Mouse (Mus musculus) E14TG2a.4 (cell line): Measurements from ENCODE around the gene Bola1.

Experiments used
- CTCF ChIP-seq: conservative IDR thresholded peaks from 2 replicates; pipeline ENCODE4 v1.5.1; 2014; ENCODE audit warnings: low read length
- NANOG ChIP-seq: IDR thresholded peaks from 2 replicates; pipeline ENCODE4 v1.6.1; 2014; ENCODE audit warnings: borderline replicate concordance, low read length, mixed read lengths

GRCm38 (mm10) chr3:96155501-96155900 lies 64.0 kb downstream of the Bola1 start:
- no peak for TF ChIP-seq CTCF
- TF ChIP-seq NANOG, result no peak
